Mouse (Mus musculus) intestine, embryonic 15.5 days (tissue): ENCODE measurements around the gene Vgll1. TPM values are rescaled to one million over a fixed set of nuclear protein-coding genes. Genes with fewer than 3 reads are reported as not detected.

Experiments
- ATAC-seq: fragments of 200-750 bp; cut with Nextera tagmentation; 2 replicates; pipeline ENCODE4 v1.8.0; 2017; ENCODE audit warnings: moderate TSS enrichment, moderate library complexity
- H3K27ac ChIP-seq: fragments of 300-500 bp; sonication (generic); 2 replicates; pipeline ENCODE4 v1.5.1; 2015; ENCODE audit warnings: mild to moderate bottlenecking, inconsistent platforms
- H3K27me3 ChIP-seq: fragments of 300-500 bp; sonication (generic); replicated peaks from 2 replicates; pipeline ENCODE4 v1.6.1; 2015; ENCODE audit warnings: inconsistent platforms
- H3K36me3 ChIP-seq: fragments of 300-500 bp; sonication (generic); 2 replicates; pipeline ENCODE4 v1.6.1; 2015; ENCODE audit warnings: inconsistent platforms
- H3K4me1 ChIP-seq: fragments of 300-500 bp; sonication (generic); replicated peaks from 2 replicates; pipeline ENCODE4 v1.6.1; 2015; ENCODE audit warnings: inconsistent platforms
- H3K4me2 ChIP-seq: fragments of 300-500 bp; sonication (generic); replicated peaks from 2 replicates; pipeline ENCODE4 v1.6.1; 2015; ENCODE audit warnings: mild to moderate bottlenecking, inconsistent platforms
- H3K4me3 ChIP-seq: fragments of 300-500 bp; sonication (generic); replicated peaks from 2 replicates; pipeline ENCODE4 v1.5.1; 2015; ENCODE audit warnings: inconsistent platforms
- H3K9ac ChIP-seq: fragments of 300-500 bp; sonication (generic); 2 replicates; pipeline ENCODE4 v1.6.1; 2015; ENCODE audit warnings: inconsistent platforms
- H3K9me3 ChIP-seq: fragments of 300-500 bp; sonication (generic); 2 replicates; pipeline ENCODE4 v1.6.1; 2016; ENCODE audit warnings: inconsistent platforms
- WGBS: fragments of 180-500 bp; shearing (Covaris S2); methylation state at CpG from one replicate; pipeline ENCODE4 v1.1.7; 2015; 5-methylcytosine and 5-hydroxymethylcytosine counted together
- polyA plus RNA-seq: library from polyadenylated mRNA; unstranded; fragments of >200 nt; fragmentation: Nextera tagmentation; extraction: Ambion mirVana; gene quantifications from 2 replicates; pipeline ENCODE4 v1.2.1, GENCODE M21; 2015

The Vgll1 gene
- polyA plus RNA-seq, 1 experiment from 2014 or later, result not detected

- H3K27ac ChIP-seq, result no peak overlapping the region
- no peak overlapping the region for H3K9ac ChIP-seq
- H3K36me3 ChIP-seq, result no peaks in the 10 kb centered on the region
- no peaks in the 10 kb centered on the region for H3K4me1 ChIP-seq
- no peak for ATAC-seq
- no peaks in the 10 kb centered on the region for H3K9me3 ChIP-seq
- no peak overlapping the region for H3K4me2 ChIP-seq
- no peaks in the 10 kb centered on the region for H3K27me3 ChIP-seq
- WGBS, result 61% methylated on average over 1 of the region's 1 CpGs
- no peak overlapping the region for H3K4me3 ChIP-seq
Observed at GRCm38 (mm10) chrX:57153520-57153919, 65.6 kb downstream of the Vgll1 start.

Other genes starting within 250 kb of the Vgll1 start
- 0.31 and 0.33 TPM in 2 replicates for gene Adgrg4, start 217.9 kb upstream of the Vgll1 start, polyA plus RNA-seq
- gene Brs3, start 45.0 kb upstream of the Vgll1 start, polyA plus RNA-seq, result not detected in 2 replicates
- gene Htatsf1, start 34.5 kb upstream of the Vgll1 start, polyA plus RNA-seq, result 57.9 and 61.6 TPM in 2 replicates
- not detected in 2 replicates for gene Cd40lg, start 124.0 kb downstream of the Vgll1 start, polyA plus RNA-seq